Mouse (Mus musculus) G1E (cell line): ENCODE results near the gene Jade1.

ENCODE experiments used
- CTCF ChIP-seq: IDR thresholded peaks from 2 replicates; pipeline ENCODE4 v1.5.1; 2012; ENCODE audit warnings: low read depth, low read length, inconsistent platforms, mixed read lengths
- GATA2 ChIP-seq: IDR thresholded peaks from 2 replicates; pipeline ENCODE4 v1.6.1; 2012; ENCODE audit warnings: low read depth, low read length, inconsistent platforms, borderline replicate concordance

GRCm38 (mm10) chr3:41537957-41538356, 17.6 kb upstream of the Jade1 start:
- no peak for TF ChIP-seq CTCF
- TF ChIP-seq GATA2: no peak
